Mouse (Mus musculus) cerebellum, postnatal 25 days (tissue): ENCODE results near the gene Cipc.
A peak's percentile ranks its signal among the peaks of the same experiment; 100 is the strongest.

Experiments used
- DNase-seq, 2 experiments: peaks; one replicate each; pipeline ENCODE4 v3.0.0; 2021; ENCODE audit warnings: mixed read lengths in 2 of 2

Gene Cipc

GRCm38 (mm10) chr12:86931919-86932574 is 14.8 kb upstream of the Cipc start:
- DNase-seq = peak in 1 of 2 experiments; percentile 26

- DNase-seq = peak in 1 of 2 experiments; percentile 20
Observed at GRCm38 (mm10) chr12:86932575-86932952, 14.3 kb upstream of the Cipc start.

GRCm38 (mm10) chr12:86934748-86935147 is 12.1 kb upstream of the Cipc start:
- DNase-seq = no peak

GRCm38 (mm10) chr12:86935692-86936282 is 11.1 kb upstream of the Cipc start:
- DNase-seq = no peak

GRCm38 (mm10) chr12:86936587-86937343 is 10.1 kb upstream of the Cipc start:
- no peak for DNase-seq

GRCm38 (mm10) chr12:86938571-86938970 is 8.3 kb upstream of the Cipc start:
- no peak for DNase-seq

DNA sequence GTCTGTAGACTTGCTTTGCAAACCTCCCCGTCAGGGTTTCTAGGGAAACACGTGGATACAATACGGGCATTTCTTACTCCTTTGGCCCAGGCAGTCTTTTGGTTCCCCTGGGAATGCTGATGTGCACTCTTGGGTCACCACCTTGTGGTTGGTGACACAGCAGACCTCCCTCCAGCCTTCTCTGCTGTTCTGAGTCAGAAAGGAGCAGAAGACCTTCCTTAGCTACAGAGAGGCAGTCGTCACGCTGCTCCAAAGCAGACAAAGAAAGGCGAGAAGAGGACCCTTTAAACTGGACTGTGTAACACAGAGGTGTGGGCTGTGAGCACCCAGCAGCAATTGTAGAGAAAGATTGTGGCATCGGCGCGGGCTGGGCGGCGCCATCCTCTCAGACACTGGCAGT is 5.7 kb upstream of the Cipc start:
- peak in 1 of 2 experiments; percentile 22 for DNase-seq

DNA sequence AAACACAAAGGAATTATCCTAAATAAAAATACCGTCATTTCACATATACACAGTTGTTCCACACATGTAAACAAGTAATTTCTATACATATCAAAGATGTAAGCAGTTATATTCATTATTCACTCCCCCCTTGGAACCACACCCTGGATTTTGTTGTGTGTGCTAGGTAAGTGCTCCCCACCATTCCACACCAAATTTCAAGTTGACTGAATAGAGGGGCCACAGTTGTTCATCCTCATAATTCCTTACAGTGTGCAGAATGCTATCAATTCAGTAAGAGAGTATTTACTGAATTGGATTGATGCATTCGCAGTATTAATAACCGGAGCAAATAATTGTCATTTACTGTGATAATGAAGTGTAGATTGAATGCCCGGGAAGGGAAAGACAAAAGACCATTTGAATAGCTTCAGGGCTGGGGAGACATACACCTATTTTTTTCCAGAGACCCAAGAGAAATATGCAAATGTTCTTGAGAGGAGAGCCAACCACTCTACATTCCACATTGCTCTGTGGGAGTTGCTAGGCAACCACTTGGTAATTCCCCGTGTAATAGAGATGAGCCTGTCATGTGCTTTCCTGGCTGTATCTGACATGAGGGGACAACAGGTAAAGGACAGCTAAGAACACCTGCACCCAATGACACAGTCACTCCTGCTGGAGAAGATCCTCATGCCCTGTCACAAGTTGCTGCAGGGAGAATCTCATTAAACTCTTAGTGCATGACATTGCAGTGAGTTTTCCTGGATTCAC is 4.9 kb upstream of the Cipc start:
- DNase-seq = peak in 1 of 2 experiments; percentile 15

GRCm38 (mm10) chr12:86943421-86943820 is 3.4 kb upstream of the Cipc start:
- DNase-seq = no peak

DNA sequence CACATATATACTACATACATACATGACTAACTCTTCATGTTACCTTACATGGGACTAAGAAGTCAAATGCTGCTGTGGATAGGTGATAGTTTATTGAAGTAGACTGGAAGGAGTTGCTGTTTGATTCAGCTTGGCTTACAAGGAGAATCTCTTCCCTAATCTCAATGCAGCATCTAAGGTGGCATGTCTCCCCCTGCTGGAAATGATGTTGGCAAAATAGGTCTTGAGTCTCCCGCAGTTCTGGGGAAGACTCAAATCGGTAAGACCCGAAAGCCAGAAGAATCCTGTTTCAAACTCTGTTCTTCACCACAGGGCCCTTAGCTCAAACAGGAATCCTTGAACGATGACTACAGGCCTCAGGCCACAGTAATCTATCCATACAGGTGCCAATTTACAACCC is 1.7 kb upstream of the Cipc start:
- peak; percentile 69 to 82 for DNase-seq

GRCm38 (mm10) chr12:86946301-86946781 is 502 bp upstream of the Cipc start:
- DNase-seq = peak in 1 of 2 experiments; percentile 56

DNA sequence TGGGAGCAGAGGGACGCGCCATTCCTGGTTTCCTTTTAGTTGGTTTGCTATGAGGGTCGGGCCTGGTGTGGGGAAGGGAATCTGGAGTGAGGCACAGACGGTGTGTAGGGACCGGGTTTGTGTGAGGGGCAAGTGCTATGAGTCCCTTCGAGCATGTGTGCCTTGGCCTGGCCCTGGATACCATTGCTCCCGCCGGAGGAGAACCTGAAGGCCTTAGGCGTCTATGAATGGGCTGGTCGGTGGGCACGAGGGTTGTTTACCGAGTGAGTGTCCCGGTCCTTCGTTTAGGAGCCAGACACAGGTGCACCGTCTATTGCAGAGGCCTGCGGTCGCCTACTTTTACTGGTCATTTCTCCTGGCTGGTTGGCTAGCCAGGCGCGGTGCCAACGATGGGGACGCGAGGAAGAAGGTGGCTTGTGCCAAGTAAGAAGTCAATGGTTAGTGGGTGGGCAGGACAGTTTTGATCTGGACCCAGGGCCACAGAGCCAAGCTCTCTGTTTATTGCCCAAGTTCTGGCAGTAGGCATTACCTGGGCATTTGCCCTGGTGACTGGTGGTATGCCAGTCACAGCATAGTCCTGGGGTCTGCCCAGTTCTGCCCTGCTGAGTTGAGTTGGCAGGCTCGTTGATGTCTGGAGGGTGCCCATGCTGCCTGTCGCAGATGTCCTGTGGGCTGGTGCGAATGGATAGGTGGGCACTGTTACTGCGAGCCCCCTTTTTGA is 998 bp downstream of the Cipc start:
- peak; percentile 97 to 98 for DNase-seq

GRCm38 (mm10) chr12:86948627-86949026 is 1.8 kb downstream of the Cipc start:
- DNase-seq = peak; percentile 52 to 62

- peak; percentile 44 to 48 for DNase-seq
Observed at GRCm38 (mm10) chr12:86949501-86949900, 2.7 kb downstream of the Cipc start.

- peak; percentile 51 to 56 for DNase-seq
Observed at GRCm38 (mm10) chr12:86950161-86950960, 3.5 kb downstream of the Cipc start.

DNA sequence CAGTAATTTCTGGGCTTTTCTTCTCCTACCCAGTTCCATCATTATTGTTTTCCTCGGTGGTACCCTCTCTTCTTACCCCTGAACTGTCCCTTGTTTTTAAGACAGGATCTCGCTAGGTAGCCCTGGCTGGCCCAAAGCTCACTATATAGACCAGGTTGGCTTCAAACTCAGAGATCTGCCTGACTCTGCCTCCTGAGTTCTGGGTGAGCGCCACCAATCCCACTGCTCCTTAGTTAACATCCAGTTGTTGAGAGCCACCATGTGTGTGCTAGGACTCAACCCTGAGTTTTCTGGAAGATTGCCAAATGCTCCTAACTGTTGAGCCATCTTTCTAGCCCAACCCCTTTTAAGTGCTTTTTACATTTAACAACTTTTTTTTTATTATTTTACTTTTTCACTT is 4.1 kb downstream of the Cipc start:
- no peak for DNase-seq

- no peak for DNase-seq
Observed at GRCm38 (mm10) chr12:86952331-86952850, 5.5 kb downstream of the Cipc start.

DNA sequence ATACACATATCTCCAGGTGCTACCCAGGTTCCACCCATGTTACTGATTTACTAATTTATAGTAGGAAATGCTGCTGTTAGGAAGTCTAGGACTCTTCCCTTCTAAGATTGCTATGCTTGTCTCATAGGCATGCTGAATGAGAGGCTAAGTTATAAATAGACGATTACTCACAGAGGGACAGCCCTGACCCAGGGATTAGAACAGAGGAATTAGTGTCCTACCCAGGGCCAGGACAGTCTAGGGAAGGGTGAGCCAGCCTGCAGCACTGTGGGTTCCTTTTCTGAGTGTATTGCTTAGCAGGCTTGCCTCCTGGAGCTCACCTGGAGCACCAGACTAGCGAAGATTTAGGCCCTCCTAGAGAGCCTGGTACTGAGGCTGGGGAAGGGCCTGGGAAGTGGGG is 9.1 kb downstream of the Cipc start:
- DNase-seq = peak; percentile 35 to 49

DNA sequence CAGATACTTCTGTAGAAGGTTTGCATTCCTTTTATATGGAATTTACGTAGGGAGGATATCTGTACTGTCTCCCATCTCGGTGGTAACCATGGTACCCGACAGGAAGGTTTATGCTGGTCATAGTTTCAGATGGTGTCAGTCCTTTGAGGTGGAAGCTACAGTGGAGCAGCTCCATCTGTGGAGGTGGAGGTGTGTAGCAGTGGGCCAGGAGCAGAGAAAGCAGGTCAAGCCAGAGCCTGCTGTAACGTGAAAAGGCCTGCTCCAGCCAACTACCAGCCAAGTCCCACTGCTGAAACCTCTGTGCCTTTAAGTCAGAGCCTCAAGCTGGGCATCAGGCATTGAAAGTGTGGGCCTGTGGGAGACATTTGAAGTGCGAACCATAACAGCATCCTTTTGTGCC is 11.7 kb downstream of the Cipc start:
- peak; percentile 55 to 57 for DNase-seq

GRCm38 (mm10) chr12:86959661-86960060 is 12.8 kb downstream of the Cipc start:
- peak; percentile 48 to 51 for DNase-seq

- DNase-seq = peak; percentile 94 to 95
Observed at GRCm38 (mm10) chr12:86960138-86960537, 13.3 kb downstream of the Cipc start.
